Mouse (Mus musculus) myocyte (in vitro differentiated cells): ENCODE results near the gene Pdzd2. TPM values are rescaled to one million over a fixed set of nuclear protein-coding genes. Genes with fewer than 3 reads are reported as not detected.

Experiments
- H3K27me3 ChIP-seq: one replicate; pipeline ENCODE4 v1.6.1; 2011; ENCODE audit not compliant: control insufficient read depth, insufficient read depth, insufficient read length
- H3K36me3 ChIP-seq: one replicate; pipeline ENCODE4 v1.6.1; 2011; ENCODE audit not compliant: control insufficient read depth, insufficient read depth
- H3K4me2 ChIP-seq: one replicate; pipeline ENCODE4 v1.6.1; 2011; ENCODE audit warnings: low read depth, control low read depth
- H3K4me3 ChIP-seq: one replicate; pipeline ENCODE4 v1.5.1; 2011; ENCODE audit warnings: mild to moderate bottlenecking, control low read depth, moderate library complexity
- H3K79me2 ChIP-seq: one replicate; pipeline ENCODE4 v1.6.1; 2011; ENCODE audit not compliant: control insufficient read depth, insufficient read depth
- H3ac ChIP-seq: one replicate; pipeline ENCODE4 v1.6.1; 2011; ENCODE audit not compliant: control insufficient read depth, insufficient read length
- CEBPB ChIP-seq: IDR thresholded peaks from 2 replicates; pipeline ENCODE4 v1.6.1; 2011; ENCODE audit warnings: mild to moderate bottlenecking, moderate library complexity; ENCODE audit not compliant: poor library complexity, insufficient read depth, severe bottlenecking
- E2F4 ChIP-seq: IDR thresholded peaks from one replicate; pipeline ENCODE4 v1.6.1; 2011; ENCODE audit warnings: mild to moderate bottlenecking, control low read depth, moderate library complexity; ENCODE audit not compliant: insufficient read depth
- MAX ChIP-seq: IDR thresholded peaks from one replicate; pipeline ENCODE4 v1.6.1; 2011; ENCODE audit warnings: low read depth, mild to moderate bottlenecking, control low read depth
- MYOD1 ChIP-seq, 3 experiments: IDR thresholded peaks; one replicate each; pipeline ENCODE4 v1.6.1; 2011; ENCODE audit warnings: control low read depth in 2 of 3, low read depth in 2 of 3, mild to moderate bottlenecking in 2 of 3, moderate library complexity in 1 of 3; ENCODE audit not compliant: insufficient read length in 2 of 3, control insufficient read depth in 1 of 3
- MYOG ChIP-seq, 3 experiments: IDR thresholded peaks; one replicate each; pipeline ENCODE4 v1.6.1; 2011; ENCODE audit warnings: control low read depth in 2 of 3, low read depth in 2 of 3, mild to moderate bottlenecking in 2 of 3; ENCODE audit not compliant: insufficient read length in 2 of 3, control insufficient read depth in 1 of 3, insufficient read depth in 1 of 3
- POLR2A ChIP-seq: IDR thresholded peaks from one replicate; pipeline ENCODE4 v1.6.1; 2011; ENCODE audit warnings: low read depth, mild to moderate bottlenecking, control low read depth, moderate library complexity; ENCODE audit not compliant: insufficient read length
- POLR2AphosphoS2 ChIP-seq: IDR thresholded peaks from one replicate; pipeline ENCODE4 v1.6.1; 2011; ENCODE audit warnings: low read depth, control low read depth; ENCODE audit not compliant: insufficient read length
- REST ChIP-seq: IDR thresholded peaks from one replicate; pipeline ENCODE4 v1.6.1; 2011; ENCODE audit warnings: mild to moderate bottlenecking, control low read depth, moderate library complexity; ENCODE audit not compliant: insufficient read depth, insufficient read length
- SRF ChIP-seq: IDR thresholded peaks from one replicate; pipeline ENCODE4 v1.6.1; 2011; ENCODE audit warnings: low read depth; ENCODE audit not compliant: control insufficient read depth, insufficient read length
- TCF12 ChIP-seq: IDR thresholded peaks from one replicate; pipeline ENCODE4 v1.6.1; 2011; ENCODE audit warnings: mild to moderate bottlenecking, control low read depth; ENCODE audit not compliant: poor library complexity, insufficient read depth, severe bottlenecking
- TCF3 ChIP-seq: IDR thresholded peaks from one replicate; pipeline ENCODE4 v1.6.1; 2011; ENCODE audit warnings: low read depth, control low read depth; ENCODE audit not compliant: insufficient read length
- USF1 ChIP-seq: IDR thresholded peaks from one replicate; pipeline ENCODE4 v1.6.1; 2011; ENCODE audit warnings: low read depth, mild to moderate bottlenecking, control low read depth, moderate library complexity
- polyA plus RNA-seq: library from polyadenylated mRNA; unstranded; fragments of >200 nt; fragmentation: generic; extraction: Trizol; gene quantifications from one replicate; pipeline ENCODE4 v1.2.1, GENCODE M21; 2012; ENCODE audit warnings: missing spikeins

The Pdzd2 gene
- polyA plus RNA-seq, 1 experiment, result 0.01 TPM

DNA sequence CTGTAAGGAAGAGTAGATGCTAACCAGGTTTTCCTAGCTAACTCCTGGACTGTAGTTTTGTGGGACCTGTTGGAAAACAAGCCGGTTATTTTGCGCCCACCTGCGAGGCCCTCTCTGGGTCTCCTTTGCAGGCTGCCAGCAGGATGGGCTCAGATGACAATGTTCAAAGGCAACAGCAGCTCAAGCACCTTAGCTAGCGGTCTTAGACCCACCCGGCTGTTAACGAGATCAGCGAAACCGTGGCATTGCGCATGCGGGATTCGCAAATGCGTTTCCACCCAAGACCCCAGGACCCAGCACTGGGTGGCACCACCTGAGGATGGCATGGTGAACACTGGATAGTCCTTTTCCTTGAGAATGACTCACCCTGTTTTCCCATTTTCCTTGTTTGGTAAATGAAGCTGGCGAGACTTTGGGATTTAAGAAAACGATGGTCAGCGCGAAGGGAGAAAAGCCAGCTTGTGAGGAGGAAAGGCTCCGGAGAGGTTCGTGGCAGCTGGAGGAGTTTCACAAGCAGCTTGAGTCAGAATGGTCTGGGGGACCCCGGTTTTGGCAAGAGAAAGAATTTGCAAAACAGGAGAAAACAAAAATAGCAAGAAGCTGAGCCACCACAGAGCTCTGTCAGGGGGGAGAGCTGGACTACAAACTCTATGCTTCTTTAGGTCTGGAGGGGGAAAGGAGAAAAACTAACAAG is 379.1 kb downstream of the Pdzd2 start:
- Histone ChIP-seq H3K4me2 (no peak overlapping the region), H3K79me2 (peaks cover 6% of the 10 kb centered on the region), H3K27me3 (no peaks in the 10 kb centered on the region), H3ac (no peak overlapping the region), H3K36me3 (peaks cover 9% of the 10 kb centered on the region), H3K4me3 (no peak overlapping the region)
- no peak for TF ChIP-seq TCF12
- TF ChIP-seq POLR2AphosphoS2, result peak; percentile 65
- no peak for TF ChIP-seq SRF
- TF ChIP-seq TCF3, result no peak

DNA sequence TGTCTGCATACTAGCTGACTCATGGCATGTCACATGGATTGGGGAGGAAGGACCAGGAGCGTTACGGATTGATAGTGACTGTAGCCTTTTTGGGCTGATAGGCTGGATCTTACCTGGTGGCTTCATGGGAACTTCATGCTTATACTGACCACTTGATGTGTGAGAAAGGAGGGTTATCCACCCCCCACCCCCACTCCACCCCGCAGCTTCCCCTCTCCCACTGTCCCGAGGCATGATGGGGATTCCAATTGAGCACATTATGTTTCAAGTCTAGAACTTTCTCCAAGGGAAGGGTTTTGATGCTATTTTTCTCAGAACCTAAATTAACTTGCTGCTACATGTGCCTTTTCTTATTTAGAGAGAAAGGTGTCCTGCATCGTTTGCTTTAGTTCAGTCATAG is 381.3 kb downstream of the Pdzd2 start:
- no peaks in the 10 kb centered on the region for H3K27me3 ChIP-seq
- H3ac ChIP-seq, result no peak overlapping the region
- H3K36me3 ChIP-seq, result peaks cover 21% of the 10 kb centered on the region
- no peak for TF ChIP-seq MYOG (IDR thresholded peaks at IDR 0.05; ENCODE audit: control insufficient read depth in 1 of 3, insufficient read depth in 1 of 3, insufficient read length in 2 of 3, low read depth in 2 of 3)
- TF ChIP-seq MYOD1 (IDR thresholded peaks at IDR 0.05; ENCODE audit: control insufficient read depth in 1 of 3, insufficient read length in 2 of 3, low read depth in 2 of 3), result no peak
- no peak for TF ChIP-seq POLR2AphosphoS2
- TF ChIP-seq REST, result no peak
- TF ChIP-seq CEBPB, result no peak
- no peak for TF ChIP-seq SRF
- no peak overlapping the region for H3K4me2 ChIP-seq
- H3K4me3 ChIP-seq, result no peak overlapping the region
- peaks cover 6% of the 10 kb centered on the region for H3K79me2 ChIP-seq

DNA sequence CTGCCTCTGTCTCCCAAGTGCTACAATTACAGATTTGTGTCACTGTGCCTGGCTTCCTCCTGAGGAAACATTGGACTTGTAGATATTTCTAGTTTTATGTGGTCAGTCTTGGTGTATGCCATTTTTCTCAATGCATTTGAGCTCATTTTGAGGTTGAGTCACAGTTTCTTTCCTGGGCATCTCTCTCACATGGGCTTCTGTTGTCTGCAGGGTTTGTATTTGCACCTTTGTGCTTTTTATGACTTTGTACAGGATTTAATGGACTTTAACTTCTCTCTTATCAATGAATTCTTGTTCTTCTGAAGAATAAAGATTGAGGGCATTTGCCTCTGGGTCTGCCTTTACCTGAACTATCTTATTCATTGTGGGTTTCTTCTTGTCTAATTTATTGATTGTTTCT is 382.3 kb downstream of the Pdzd2 start:
- H3K4me3 ChIP-seq, result no peak overlapping the region
- H3K27me3 ChIP-seq, result no peaks in the 10 kb centered on the region
- peaks cover 27% of the 10 kb centered on the region for H3K36me3 ChIP-seq
- TF ChIP-seq MYOD1 (IDR thresholded peaks at IDR 0.05; ENCODE audit: control insufficient read depth in 1 of 3, insufficient read length in 2 of 3, low read depth in 2 of 3) (no peak), REST (no peak), USF1 (no peak), TCF12 (no peak), MYOG (IDR thresholded peaks at IDR 0.05; ENCODE audit: control insufficient read depth in 1 of 3, insufficient read depth in 1 of 3, insufficient read length in 2 of 3, low read depth in 2 of 3) (no peak), TCF3 (no peak), E2F4 (no peak), POLR2AphosphoS2 (no peak), CEBPB (no peak), MAX (no peak), SRF (no peak), POLR2A (no peak)
- no peak overlapping the region for H3K4me2 ChIP-seq
- peaks cover 6% of the 10 kb centered on the region for H3K79me2 ChIP-seq
- no peak overlapping the region for H3ac ChIP-seq

DNA sequence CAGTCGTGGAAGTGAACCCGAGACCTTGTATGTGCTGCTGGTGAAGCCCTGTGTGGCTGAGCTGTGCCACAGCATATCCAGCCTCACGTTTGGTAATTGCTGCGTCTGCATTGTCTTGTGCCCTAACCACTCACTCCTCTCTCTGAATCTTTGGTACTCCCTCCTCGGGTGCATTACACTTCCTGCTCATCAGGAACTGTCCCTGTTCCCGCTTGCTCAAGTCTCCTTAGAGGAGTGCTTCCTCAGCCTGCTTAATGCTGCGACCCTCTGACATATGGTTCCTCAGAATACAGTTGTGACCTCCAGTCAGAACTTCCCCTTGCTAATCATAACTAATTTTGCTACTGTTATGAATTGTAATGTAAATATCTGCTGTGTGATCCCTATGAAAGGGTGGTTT is 383.8 kb downstream of the Pdzd2 start:
- peaks cover 6% of the 10 kb centered on the region for H3K79me2 ChIP-seq
- no peak overlapping the region for H3K4me2 ChIP-seq
- H3K27me3 ChIP-seq, result no peaks in the 10 kb centered on the region
- peaks cover 35% of the 10 kb centered on the region for H3K36me3 ChIP-seq
- TF ChIP-seq MYOD1 (IDR thresholded peaks at IDR 0.05; ENCODE audit: control insufficient read depth in 1 of 3, insufficient read length in 2 of 3, low read depth in 2 of 3) (no peak), POLR2A (peak; percentile 18), POLR2AphosphoS2 (peak; percentile 63)
- H3ac ChIP-seq, result no peak overlapping the region
- no peak overlapping the region for H3K4me3 ChIP-seq

DNA sequence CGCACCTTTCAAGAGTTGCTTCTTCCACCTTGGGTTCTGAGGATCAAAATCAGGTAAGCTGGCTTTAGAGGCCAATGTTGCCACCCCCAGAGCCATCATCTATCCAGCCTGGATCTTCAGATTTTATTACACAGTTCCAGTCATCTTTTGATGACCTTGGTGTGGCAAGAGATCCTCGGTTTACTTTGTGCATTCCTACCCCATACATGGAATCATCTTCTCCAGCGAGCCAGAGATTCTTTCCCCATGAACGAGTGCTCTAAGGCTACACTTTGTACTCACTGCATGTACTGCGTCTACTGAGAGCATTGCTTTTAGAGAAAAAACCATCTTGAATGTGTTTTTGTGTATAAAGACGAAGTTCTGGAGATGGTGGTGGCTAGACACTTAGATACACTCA is 384.5 kb downstream of the Pdzd2 start:
- TF ChIP-seq SRF (no peak), TCF3 (no peak), POLR2A (no peak), MYOG (IDR thresholded peaks at IDR 0.05; ENCODE audit: control insufficient read depth in 1 of 3, insufficient read depth in 1 of 3, insufficient read length in 2 of 3, low read depth in 2 of 3) (no peak), CEBPB (no peak), E2F4 (no peak), MYOD1 (IDR thresholded peaks at IDR 0.05; ENCODE audit: control insufficient read depth in 1 of 3, insufficient read length in 2 of 3, low read depth in 2 of 3) (no peak), TCF12 (no peak), MAX (no peak), POLR2AphosphoS2 (no peak), USF1 (no peak), REST (no peak)
- H3K36me3 ChIP-seq, result peaks cover 39% of the 10 kb centered on the region
- H3K27me3 ChIP-seq, result no peaks in the 10 kb centered on the region
- H3K4me2 ChIP-seq, result no peak overlapping the region
- peaks cover 6% of the 10 kb centered on the region for H3K79me2 ChIP-seq
- no peak overlapping the region for H3K4me3 ChIP-seq
- no peak overlapping the region for H3ac ChIP-seq
